Mouse (Mus musculus): Measurements from ENCODE around the gene Acad12.
"Not testable (repeated sequence)": the region's sequence is repeated elsewhere in the genome, so short reads cannot be mapped to it uniquely, and the experiment has no call there.

Acad12 gene

GRCm38 (mm10) chr5:121618592-121619513, at the start of gene Acad12:
Gene Acad12, minus strand, starts transcription at chr5:121618938.
- peak; percentile 81 for DNase-seq

DNA sequence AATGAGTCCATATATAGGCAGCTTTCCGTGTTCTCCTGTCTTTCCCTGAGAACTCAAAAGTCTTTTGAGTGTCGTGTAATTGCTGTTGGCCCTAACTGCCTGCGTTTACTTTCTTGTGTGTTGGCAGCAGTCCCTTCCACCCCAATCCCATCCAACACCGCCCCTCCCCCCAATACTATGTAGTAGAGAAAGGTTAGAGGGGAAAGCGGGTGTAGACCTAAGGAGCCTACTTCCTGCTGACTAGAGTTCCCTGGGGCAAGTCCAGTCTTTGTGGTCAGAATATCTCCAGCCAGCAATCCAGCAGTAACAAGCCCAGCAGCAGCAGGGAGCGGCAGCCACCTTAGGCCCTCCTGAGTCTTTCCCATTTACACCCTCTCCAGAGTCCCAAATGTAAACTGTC, 49.7 kb upstream of the Acad12 start:
- no peak for DNase-seq

DNA sequence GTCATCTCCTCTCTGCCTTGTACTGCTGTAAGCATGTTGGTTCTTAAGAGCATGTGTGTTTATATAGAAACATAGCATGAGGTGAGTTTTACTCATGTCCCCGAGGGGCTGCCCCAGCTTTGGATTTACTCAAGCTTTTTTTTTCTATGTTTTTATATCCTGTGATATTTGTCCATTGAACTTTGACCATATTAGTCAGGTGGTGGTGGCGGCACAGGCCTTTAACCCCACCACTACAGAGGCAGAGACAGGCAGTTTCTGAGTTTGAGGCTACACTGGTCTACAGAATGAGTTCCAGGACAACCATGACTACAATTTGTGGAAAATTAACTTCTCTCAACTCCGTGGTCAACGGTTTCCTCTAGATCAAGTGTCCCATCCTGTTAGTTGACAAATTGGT, 48.3 kb upstream of the Acad12 start:
- DNase-seq = no peak

DNA sequence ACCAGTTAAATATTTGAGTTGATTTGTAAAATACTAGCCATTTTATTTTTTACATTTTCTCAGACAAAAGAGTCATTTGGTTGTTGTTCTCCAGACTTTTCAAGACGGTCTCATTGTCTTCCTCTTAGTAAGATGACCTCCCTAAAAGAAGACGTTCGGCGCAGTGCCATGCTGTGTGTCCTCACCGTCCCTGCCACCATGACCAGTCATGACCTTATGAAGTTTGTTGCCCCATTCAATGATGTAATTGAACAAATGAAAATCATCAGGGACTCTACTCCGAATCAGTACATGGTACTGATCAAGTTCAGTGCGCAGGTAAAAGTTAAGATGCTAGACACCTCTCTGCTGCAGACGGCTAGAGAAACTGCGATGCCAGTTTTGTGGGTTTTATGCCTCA, 46.2 kb upstream of the Acad12 start:
- DNase-seq = no peak

DNA sequence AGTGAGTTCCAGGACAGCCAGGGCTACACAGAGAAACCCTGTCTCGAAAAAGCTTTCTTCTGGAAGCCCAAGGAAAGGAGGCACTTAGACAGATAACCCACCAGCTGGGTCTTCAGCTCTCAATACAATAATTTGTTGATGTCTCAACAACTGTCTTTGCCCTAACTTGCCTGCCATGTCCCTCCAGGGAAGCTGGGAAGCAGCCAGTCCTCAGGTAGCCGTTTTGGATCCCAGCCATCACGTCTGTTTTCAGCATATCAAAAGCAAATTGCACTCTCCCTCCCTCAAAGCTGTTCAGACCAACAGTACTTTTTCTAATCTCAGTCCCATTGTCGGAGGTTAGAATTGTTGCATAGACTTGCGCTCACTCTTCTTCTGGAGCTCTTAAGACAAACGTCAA, 45.3 kb upstream of the Acad12 start:
- no peak for DNase-seq

- no peak for DNase-seq
These were observed 44.7 kb upstream of the Acad12 start for GRCm38 (mm10) chr5:121663456-121663855.

DNA sequence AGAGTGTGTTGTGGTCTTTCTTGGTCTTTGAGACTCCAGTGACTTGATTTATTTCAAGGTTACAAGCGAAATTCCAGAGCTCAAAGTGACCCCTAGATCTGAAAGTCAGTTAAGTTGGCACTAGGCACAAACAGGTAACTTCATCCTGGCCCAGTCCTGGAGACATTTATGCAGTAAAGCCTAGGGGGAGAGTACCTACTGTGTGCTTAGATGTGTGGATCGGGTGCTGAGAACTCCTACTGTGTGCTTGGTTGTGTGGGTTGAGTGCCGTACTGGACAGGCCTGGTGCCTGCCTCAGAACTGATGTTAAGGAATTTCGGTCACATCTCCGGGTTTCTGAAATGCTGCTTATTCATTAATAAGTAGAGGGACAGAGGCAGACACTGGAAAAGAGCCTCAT, 42.8 kb upstream of the Acad12 start:
- no peak for DNase-seq

GRCm38 (mm10) chr5:121660897-121661254, 42.1 kb upstream of the Acad12 start:
- DNase-seq = peak; percentile 39

DNA sequence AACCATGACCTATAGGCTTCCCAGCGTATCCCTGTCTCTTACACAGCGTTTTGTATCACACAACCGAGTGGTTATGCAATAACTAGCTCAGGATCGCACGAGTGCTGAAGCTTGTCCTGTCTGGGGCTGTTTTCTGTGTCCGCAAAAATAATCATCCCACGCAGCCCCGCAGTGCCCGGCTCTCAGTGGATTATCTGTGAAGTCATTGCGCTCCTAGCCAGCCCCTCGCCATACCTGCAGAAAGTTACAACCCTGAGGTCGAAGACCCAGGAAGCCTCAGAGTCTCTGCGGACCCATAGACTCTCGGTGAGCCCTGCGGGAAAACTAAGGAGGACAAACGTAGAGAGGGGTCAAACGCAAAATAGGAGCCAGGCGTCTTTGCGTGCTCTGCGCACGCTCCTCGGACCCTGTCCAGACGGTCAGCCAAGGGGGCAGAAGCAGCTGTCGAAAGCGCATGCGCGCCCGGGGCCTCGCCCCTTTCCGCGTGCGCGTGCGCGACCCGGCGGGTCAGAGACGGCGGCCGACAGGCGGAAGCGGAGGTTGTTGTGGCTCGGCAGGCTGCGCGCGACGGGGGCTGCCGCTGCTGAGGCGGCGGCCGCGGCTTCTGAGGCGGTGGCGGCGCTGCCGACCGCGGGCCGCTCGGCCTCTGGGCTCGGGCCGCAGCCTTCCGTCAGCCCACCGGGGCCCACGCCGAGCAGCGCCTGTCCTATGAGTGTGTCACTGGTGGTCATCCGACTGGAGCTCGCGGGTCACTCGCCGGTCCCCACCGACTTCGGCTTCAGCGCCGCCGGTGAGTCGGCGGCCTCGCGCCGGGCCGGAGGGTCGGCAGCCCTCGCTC, 41.5 kb upstream of the Acad12 start, which contains the start of the genes Acad10 and Brap:
Gene Acad10, minus strand, starts transcription at position 456 of the 838 bp plus-strand sequence.
Gene Brap, plus strand, starts transcription at position 505 of the 838 bp plus-strand sequence.
- DNase-seq = peak; percentile 92

- DNase-seq = not testable (repeated sequence)
These were observed 38.9 kb upstream of the Acad12 start for GRCm38 (mm10) chr5:121657656-121658055.

GRCm38 (mm10) chr5:121656866-121657265, 38.1 kb upstream of the Acad12 start:
- not testable (repeated sequence) for DNase-seq

GRCm38 (mm10) chr5:121654526-121654925, 35.8 kb upstream of the Acad12 start:
- DNase-seq = no peak

GRCm38 (mm10) chr5:121649134-121649533, 30.4 kb upstream of the Acad12 start:
- no peak for DNase-seq

DNA sequence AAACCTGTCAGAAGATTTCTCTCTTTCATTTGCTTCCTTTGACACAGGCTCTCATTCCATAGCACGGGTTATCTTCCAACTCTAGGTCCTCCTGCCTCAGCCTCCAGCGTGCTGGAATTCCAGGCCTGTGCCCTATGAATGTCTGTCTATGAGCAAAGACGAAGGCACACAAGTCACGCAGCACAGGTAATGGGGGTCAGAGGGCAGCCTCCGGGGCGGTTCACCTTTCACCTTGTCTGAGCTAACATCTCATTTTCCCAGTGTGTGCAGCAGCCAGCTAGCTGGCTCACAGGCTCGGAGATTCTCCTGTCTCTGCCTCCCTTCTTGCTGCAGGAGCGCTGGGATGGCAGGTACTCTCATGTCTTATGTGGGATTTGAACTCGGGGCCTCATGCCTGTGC, 20.9 kb upstream of the Acad12 start:
- DNase-seq = no peak

- DNase-seq = no peak
These were observed 18.6 kb upstream of the Acad12 start for GRCm38 (mm10) chr5:121637296-121637695.

GRCm38 (mm10) chr5:121634668-121635067, 15.9 kb upstream of the Acad12 start:
- no peak for DNase-seq

- no peak for DNase-seq
These were observed 14.1 kb upstream of the Acad12 start for GRCm38 (mm10) chr5:121632804-121633203.

- not testable (repeated sequence) for DNase-seq
These were observed 12.4 kb upstream of the Acad12 start for GRCm38 (mm10) chr5:121631106-121631647.

GRCm38 (mm10) chr5:121627871-121628270, 9.1 kb upstream of the Acad12 start:
- DNase-seq = peak; percentile 76

GRCm38 (mm10) chr5:121623241-121623640, 4.5 kb upstream of the Acad12 start:
- no peak for DNase-seq

DNA sequence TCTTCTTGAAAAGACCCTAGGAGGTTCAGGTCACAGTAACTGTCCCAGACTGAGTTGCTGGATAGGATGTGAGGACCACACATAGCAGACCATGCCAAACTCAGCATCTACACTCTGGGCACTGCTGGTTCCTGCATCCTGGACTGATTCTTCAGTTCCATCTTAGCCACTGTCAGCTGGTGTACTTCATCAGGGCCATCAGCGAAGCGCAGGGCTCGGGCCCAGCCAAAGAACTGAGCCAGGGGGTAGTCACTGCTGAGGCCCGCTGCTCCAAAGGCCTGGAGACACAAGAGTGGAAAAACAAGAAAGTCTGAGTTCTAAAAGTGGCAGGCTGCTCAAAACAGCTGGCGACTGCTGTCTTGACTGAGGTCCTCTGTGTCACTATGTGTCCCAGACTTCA, 2.4 kb upstream of the Acad12 start:
- no peak for DNase-seq

DNA sequence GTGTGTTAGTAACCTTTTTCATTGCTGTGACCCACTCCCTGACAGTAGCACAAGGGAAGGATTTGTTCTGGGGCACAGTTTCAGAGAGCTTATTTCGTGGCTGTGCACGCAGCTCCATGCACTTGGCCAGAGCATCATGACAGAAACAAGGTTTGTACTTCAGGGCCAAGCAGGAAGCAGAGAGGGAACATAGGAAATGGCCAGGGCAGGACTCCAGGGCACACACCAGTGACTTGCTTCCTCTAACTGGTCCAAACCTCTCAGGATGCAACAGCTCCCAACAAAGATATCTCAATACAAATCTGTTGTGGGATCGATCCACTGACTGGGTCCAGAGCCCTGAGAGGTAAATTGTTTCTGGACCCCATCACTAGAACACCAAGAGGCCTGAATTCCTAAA, 3.8 kb downstream of the Acad12 start:
- DNase-seq = not testable (repeated sequence)

GRCm38 (mm10) chr5:121612036-121612435, 6.7 kb downstream of the Acad12 start:
- no peak for DNase-seq
